Mouse (Mus musculus) bone marrow, adult 2 months (tissue): ENCODE data around the gene Rabgap1l.

Experiments used
- CTCF ChIP-seq: fragments of 200-500 bp; IDR thresholded peaks from 2 replicates; pipeline ENCODE4 v1.5.1; 2011; ENCODE audit warnings: low read length, control low read depth; ENCODE audit not compliant: control insufficient read depth, insufficient read depth
- POLR2A ChIP-seq: fragments of 200-500 bp; IDR thresholded peaks from 2 replicates; pipeline ENCODE4 v1.6.1; 2011; ENCODE audit warnings: low read depth, mild to moderate bottlenecking, control low read depth, low read length, borderline replicate concordance; ENCODE audit not compliant: control insufficient read depth

DNA sequence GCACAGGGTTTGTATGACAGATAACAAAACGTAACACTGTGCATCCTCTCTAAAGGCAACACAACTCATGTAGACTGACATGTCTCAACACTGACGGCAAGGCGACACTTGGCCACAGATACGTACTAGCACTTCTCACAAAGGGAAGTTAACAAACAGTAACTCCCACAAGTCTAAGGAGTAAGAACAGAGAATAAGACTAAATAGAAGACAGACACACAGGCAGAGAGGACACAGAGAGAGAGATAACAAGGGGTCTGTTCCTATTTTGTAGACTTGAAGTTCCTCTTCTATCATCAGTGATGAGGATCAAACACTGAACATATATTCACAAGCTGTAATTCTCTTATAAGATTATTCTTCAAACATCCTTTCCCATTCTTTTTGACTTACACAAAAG is 216.9 kb downstream of the Rabgap1l start:
- TF ChIP-seq CTCF (no peak), POLR2A (no peak)
